Comparison of ENCODE assay signal across 8 mouse cellular contexts in the genomic region with DNA sequence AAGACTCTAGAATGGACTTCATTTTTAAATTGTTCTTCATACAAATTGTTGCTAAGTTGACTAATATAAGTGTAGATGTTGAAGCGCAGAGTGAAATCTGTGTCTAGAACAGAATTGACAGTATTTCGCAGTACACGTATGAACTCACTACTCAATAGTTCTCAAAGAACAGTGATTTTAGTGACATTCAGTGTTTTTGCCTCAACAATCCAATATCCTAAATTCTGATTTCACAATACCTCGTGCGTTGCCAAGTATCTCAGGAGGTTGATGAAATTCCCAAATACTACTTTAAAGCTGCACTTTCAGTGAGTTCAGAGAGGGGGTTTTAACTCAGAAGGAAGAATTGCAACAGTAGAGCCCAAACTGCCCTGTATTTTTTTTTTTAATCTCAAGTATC. TPM values are rescaled to one million over a fixed set of nuclear protein-coding genes. Genes with fewer than 3 reads are reported as not detected.
DNase-seq lines count a peak whose midpoint lies in the region; ATAC-seq lines count a peak whose summit lies in the region.

No protein-coding gene starts in this region.

- DNase-seq in cerebellum, adult 9-10 months = peak; percentile 52
- DNase-seq in cerebellum, adult 11-12 months = no peak
- DNase-seq in adipocyte (ENCODE audit: low spot score) = peak; percentile 82
- peak; percentile 42 for DNase-seq in lung, postnatal 36 days
- no peak for DNase-seq in frontal cortex, postnatal 14 days (ENCODE audit: low spot score in 2 of 2)
- DNase-seq in embryo, embryonic 10 days (ENCODE audit: low spot score) = no peak
- no peak for DNase-seq in retina, embryonic 14.5 days (ENCODE audit: low spot score)

- H3K4me1 ChIP-seq in hindbrain, embryonic 12.5 days = peaks cover 20% of the 10 kb centered on the region

- H3K4me3 ChIP-seq in hindbrain, embryonic 12.5 days = peak overlapping the region; percentile 85

- H3K27ac ChIP-seq in hindbrain, embryonic 12.5 days = no peak overlapping the region

- H3K36me3 ChIP-seq in hindbrain, embryonic 12.5 days = peaks cover 30% of the 10 kb centered on the region

- H3K9ac ChIP-seq in hindbrain, embryonic 12.5 days = peak overlapping the region; percentile 93

- H3K27me3 ChIP-seq in hindbrain, embryonic 12.5 days = no peaks in the 10 kb centered on the region

- 93% methylated on average over 5 of the region's 5 CpGs for WGBS in hindbrain, embryonic 12.5 days

- no peaks in the 10 kb centered on the region for H3K9me3 ChIP-seq in hindbrain, embryonic 12.5 days (replicated peaks)

- no peak for ATAC-seq in hindbrain, embryonic 12.5 days (ENCODE audit: low FRiP score)

- H3K4me2 ChIP-seq in hindbrain, embryonic 12.5 days (replicated peaks) = peak overlapping the region; percentile 66

RNA-seq across cellular contexts. Expression of gene Mtch2, which starts 1.4 kb away (rescaled TPM):
- polyA plus RNA-seq in hindbrain, embryonic 12.5 days (2016; fragmentation: Nextera tagmentation; extraction: Ambion mirVana) = 209 TPM in 2 replicates

RNA-seq across cellular contexts. Expression of gene C1qtnf4, which starts 37.3 kb away (rescaled TPM):
- polyA plus RNA-seq in hindbrain, embryonic 12.5 days (2016; fragmentation: Nextera tagmentation; extraction: Ambion mirVana) = 55.5 and 58.3 TPM in 2 replicates

RNA-seq across cellular contexts. Expression of gene Kbtbd4, which starts 56.2 kb away (rescaled TPM):
- polyA plus RNA-seq in hindbrain, embryonic 12.5 days (2016; fragmentation: Nextera tagmentation; extraction: Ambion mirVana) = 49.8 and 56.6 TPM in 2 replicates

RNA-seq across cellular contexts. Expression of gene Ndufs3, which starts 56.3 kb away (rescaled TPM):
- 182 and 188 TPM in 2 replicates for polyA plus RNA-seq in hindbrain, embryonic 12.5 days (2016; fragmentation: Nextera tagmentation; extraction: Ambion mirVana)

Comparison
In these comparisons a context has a peak if more than half of its experiments do, and no peak if none do; other contexts are left out.
1. DNase-seq: peak in cerebellum, adult 9-10 months (single experiment), adipocyte (single experiment) and lung, postnatal 36 days (single experiment); none in cerebellum, adult 11-12 months (single experiment), frontal cortex, postnatal 14 days (0 of 2), embryo, embryonic 10 days (single experiment) and retina, embryonic 14.5 days (single experiment).